Mouse (Mus musculus): Measurements from ENCODE around the gene Klhl11. TPM values are rescaled to one million over a fixed set of nuclear protein-coding genes. Genes with fewer than 3 reads are reported as not detected.
A peak's percentile ranks its signal among the peaks of the same experiment; 100 is the strongest.

The Klhl11 gene
- polyA plus RNA-seq, 1 experiment from 2014 or later: 12.6 TPM

DNA sequence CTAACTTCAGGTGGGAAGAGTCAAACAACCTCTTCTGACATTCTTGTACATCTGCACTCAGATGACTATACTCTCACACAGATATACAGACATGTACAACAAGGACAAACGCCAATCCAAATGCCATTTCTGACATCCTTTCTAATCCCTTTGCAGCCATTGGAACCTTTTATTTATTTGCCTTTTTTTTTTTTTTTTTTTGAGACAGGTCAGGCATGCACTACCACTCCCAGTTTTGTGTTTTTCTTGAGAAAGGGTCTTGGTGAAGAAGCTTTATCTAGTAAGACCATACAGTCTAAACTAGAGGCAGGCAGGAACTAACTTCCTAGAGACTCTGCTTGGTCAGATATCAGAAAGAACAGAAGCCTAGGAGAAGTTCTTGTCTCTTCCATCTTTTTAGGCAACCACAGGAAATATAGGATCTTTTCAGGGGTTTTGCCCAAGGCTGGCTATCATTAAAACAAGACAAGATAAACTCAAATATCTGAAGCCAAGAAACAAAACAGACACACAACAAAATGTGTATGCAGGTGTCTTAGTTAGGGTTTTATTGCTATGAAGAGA, 7.2 kb downstream of the Klhl11 start:
- H3K27me3 ChIP-seq: no peaks in the 10 kb centered on the region
- no peak for ATAC-seq (ENCODE audit: low FRiP score, low read depth)
- H3K36me3 ChIP-seq: peaks cover 40% of the 10 kb centered on the region
- H3K9ac ChIP-seq: no peak overlapping the region
- peaks cover 4% of the 10 kb centered on the region for H3K4me1 ChIP-seq
- 88% methylated on average over 1 of the region's 1 CpGs for WGBS
- H3K4me3 ChIP-seq: no peak overlapping the region
- no peaks in the 10 kb centered on the region for H3K9me3 ChIP-seq
- H3K27ac ChIP-seq: no peak overlapping the region
- H3K4me2 ChIP-seq (replicated peaks): no peak overlapping the region

DNA sequence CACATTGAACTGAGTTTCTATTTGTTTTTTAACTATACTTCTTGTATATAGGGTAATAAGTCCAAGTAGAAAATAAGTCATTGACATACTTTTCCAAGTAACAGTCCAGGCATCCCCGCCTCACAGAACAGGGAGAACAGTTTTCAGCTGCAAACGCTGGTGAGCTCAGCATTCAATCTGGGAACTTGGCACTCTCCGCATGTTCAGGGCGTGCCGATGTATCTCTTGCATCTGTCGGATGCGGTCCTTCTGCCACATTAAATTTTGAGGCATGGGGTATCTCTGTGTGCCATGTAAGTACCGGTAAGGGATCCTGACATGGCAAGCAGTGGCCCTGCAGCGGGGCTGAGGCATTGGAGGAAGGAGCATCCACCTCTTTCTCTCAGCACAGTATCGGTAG, 9.8 kb downstream of the Klhl11 start:
- ATAC-seq (ENCODE audit: low FRiP score, low read depth): no peak
- Histone ChIP-seq H3K4me2 (replicated peaks) (no peak overlapping the region), H3K4me3 (no peak overlapping the region), H3K4me1 (no peaks in the 10 kb centered on the region), H3K27ac (no peak overlapping the region), H3K9ac (no peak overlapping the region), H3K9me3 (no peaks in the 10 kb centered on the region), H3K27me3 (no peaks in the 10 kb centered on the region), H3K36me3 (peaks cover 51% of the 10 kb centered on the region)
- 94% methylated on average over 10 of the region's 10 CpGs for WGBS

DNA sequence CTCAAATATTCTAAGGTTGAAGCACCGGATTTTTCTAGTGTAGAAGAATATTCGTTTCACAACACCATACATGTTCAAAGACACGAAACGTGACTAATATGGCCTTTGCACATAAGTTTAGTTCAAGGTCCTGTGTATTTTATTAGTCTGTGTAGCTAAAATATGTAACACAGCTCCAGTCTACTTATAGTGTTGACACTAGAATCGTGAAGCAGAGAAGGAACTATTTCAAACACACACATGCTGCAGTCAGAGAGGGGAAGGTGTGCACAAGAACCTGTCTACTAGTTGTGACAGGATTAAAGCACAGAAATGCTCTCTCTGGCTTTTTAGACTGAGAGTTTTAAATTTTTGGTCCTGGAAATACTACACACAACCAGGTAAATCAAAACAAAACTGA, 14.8 kb downstream of the Klhl11 start:
- H3K9me3 ChIP-seq: no peaks in the 10 kb centered on the region
- H3K36me3 ChIP-seq: peaks cover 51% of the 10 kb centered on the region
- H3K27me3 ChIP-seq: no peaks in the 10 kb centered on the region
- no peak for ATAC-seq (ENCODE audit: low FRiP score, low read depth)
- H3K9ac ChIP-seq: no peak overlapping the region
- H3K4me2 ChIP-seq (replicated peaks): no peak overlapping the region
- 92% methylated on average over 5 of the region's 5 CpGs for WGBS
- no peak overlapping the region for H3K4me3 ChIP-seq
- H3K27ac ChIP-seq: no peak overlapping the region
- H3K4me1 ChIP-seq: no peaks in the 10 kb centered on the region

DNA sequence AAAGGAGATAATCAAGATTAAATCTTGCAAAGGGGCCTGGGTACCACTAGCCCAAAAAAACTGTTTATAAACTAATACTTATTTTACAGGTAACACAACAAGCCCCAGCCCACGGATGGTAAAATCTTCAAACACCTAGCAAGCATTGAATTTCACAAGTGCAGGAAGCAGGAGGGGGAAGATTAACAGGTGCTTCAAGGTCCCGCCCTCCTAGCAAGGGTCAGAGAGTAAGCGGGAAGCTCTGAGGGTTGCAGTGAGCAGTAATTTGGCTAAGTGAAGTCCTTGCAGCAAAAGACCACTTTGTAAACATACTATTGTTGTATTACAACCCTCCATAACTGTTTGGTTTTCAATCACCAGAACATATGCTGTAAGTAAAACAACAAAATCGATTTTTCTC, 15.3 kb downstream of the Klhl11 start:
- peaks cover 49% of the 10 kb centered on the region for H3K36me3 ChIP-seq
- no peaks in the 10 kb centered on the region for H3K9me3 ChIP-seq
- no peak overlapping the region for H3K4me3 ChIP-seq
- no peak overlapping the region for H3K27ac ChIP-seq
- H3K27me3 ChIP-seq: no peaks in the 10 kb centered on the region
- H3K4me2 ChIP-seq (replicated peaks): no peak overlapping the region
- WGBS: 74% methylated on average over 4 of the region's 4 CpGs
- no peak for ATAC-seq (ENCODE audit: low FRiP score, low read depth)
- no peak overlapping the region for H3K9ac ChIP-seq
- no peaks in the 10 kb centered on the region for H3K4me1 ChIP-seq

DNA sequence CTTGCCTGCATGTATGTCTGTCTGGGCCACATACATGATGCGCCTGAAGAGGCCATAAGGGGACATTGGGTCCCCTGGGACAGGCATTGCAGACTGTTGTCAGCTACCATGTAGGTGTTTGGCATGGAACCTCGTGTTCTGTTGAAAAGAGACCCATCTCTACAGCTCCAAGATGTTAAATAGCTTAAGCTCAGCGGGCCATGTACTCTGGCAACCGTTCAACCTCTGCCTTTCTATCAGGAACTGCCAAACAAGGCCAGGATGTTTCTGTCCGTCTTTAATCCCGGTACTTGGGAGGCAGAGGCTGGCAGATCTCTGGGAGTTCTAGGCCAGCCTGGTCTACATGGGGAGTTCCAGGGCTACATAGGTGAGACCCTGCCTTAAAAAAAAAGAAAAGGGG, 29.9 kb downstream of the Klhl11 start:
- WGBS: 92% methylated on average over 6 of the region's 6 CpGs
- no peaks in the 10 kb centered on the region for H3K9me3 ChIP-seq
- H3K36me3 ChIP-seq: peaks cover 19% of the 10 kb centered on the region
- H3K4me3 ChIP-seq: no peak overlapping the region
- H3K9ac ChIP-seq: no peak overlapping the region
- H3K27ac ChIP-seq: no peak overlapping the region
- peaks cover 15% of the 10 kb centered on the region for H3K4me1 ChIP-seq
- ATAC-seq (ENCODE audit: low FRiP score, low read depth): no peak
- H3K27me3 ChIP-seq: no peaks in the 10 kb centered on the region
- H3K4me2 ChIP-seq (replicated peaks): no peak overlapping the region

DNA sequence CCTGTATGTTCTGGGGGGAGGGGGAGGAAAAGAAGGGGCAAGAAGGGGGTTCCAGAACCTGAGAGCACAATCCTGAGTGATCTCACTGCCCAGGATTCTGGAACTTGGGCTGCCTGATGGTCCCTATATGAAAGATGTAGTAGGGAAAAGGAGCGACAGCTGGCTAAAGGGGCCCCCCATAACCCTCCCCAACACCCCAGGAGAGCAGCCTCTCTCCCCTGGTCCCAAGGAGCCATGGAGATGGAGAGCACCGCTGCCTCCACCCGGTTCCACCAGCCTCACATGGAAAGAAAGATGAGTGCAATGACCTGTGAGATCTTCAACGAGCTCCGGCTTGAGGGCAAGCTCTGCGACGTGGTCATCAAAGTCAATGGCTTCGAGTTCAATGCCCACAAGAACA, 30.7 kb downstream of the Klhl11 start, which contains the start of the genes Nt5c3b and Klhl10:
TSS of gene Nt5c3b (minus strand) at position 12 of the 400 bp plus-strand sequence.
TSS of gene Klhl10 (plus strand) at position 121 of the 400 bp plus-strand sequence.
- Histone ChIP-seq H3K9ac (peak within 1 kb of the TSS; percentile 93), H3K9me3 (no peaks in the 10 kb centered on the region), H3K4me3 (peak within 1 kb of the TSS; percentile 83), H3K4me2 (replicated peaks) (peak within 1 kb of the TSS; percentile 69), H3K27ac (peak within 1 kb of the TSS; percentile 61; the same call in 1 of the 2 replicates), H3K27me3 (no peaks in the 10 kb centered on the region), H3K36me3 (peaks cover 27% of the 10 kb centered on the region), H3K4me1 (peaks cover 15% of the 10 kb centered on the region)
- no peak for ATAC-seq (ENCODE audit: low FRiP score, low read depth)
- 89% methylated on average over 8 of the region's 8 CpGs for WGBS

DNA sequence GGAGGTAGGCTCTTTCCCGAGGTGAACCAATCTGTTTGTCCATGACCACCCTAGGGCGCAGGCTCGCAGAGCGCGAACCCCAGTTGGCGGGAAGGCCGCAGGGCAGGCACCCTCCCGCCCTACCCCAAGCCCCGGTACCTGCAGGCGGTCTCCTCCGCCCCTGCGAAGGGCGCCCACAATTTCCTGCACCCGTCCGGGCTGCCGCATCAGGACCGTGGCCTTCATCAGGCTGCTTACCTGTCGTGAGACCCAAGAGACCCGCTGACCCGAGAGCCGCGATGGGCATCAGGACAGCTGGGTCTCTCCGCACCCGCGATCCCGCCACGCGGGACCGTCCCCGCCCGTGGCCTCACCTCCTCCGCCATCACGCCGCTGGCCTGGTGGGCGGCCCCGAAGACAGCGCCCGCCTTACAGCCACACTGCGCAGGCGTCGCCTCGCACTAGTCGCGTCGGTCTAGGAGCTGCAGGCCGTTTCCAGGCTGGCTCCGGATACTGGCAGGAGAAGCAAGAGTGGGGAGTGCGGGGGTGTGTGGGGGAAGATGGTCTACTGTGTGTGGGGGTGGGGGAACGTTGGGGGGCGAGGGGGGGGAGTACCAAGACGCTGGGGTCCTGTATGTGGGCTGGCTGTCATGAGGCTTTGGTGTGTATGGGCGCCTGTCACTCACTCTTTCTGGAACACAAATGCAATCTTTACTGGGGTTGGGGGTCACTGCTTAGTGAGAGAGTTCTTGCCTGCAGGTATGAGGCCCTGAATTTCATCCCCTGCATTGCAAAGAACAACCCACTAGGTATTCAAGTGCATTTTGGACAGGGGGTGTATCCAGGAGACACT, 31.6 kb downstream of the Klhl11 start:
- under 1% methylated on average over 52 of the region's 52 CpGs for WGBS
- H3K27ac ChIP-seq: peak overlapping the region; percentile 61; the same call in 1 of the 2 replicates
- peak overlapping the region; percentile 69 for H3K4me2 ChIP-seq (replicated peaks)
- peak overlapping the region; percentile 83 for H3K4me3 ChIP-seq
- no peaks in the 10 kb centered on the region for H3K27me3 ChIP-seq
- ATAC-seq (ENCODE audit: low FRiP score, low read depth): peak; percentile 97
- peaks cover 15% of the 10 kb centered on the region for H3K4me1 ChIP-seq
- H3K9me3 ChIP-seq: no peaks in the 10 kb centered on the region
- peaks cover 36% of the 10 kb centered on the region for H3K36me3 ChIP-seq
- peak overlapping the region; percentile 93 for H3K9ac ChIP-seq

DNA sequence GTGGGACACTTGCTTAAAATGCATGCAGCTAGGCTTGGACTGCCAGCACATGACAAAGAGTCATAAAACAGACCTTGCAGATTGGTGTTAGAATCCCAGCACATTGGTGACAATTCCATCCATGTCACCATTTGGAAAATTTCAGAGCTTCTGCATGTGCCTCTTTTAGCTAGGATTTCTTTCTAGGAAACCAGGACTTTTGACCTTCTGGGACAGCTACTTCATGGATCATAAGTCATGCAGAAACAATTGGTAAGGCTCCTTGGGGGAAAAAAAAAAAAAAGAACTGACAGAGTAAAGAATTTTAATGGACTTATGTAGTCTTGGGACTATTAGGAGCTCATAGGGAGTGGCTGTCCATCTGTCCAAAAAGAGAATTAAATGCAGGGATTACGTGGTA, 34.6 kb downstream of the Klhl11 start:
- no peak for ATAC-seq (ENCODE audit: low FRiP score, low read depth)
- Histone ChIP-seq H3K27ac (no peak overlapping the region), H3K4me3 (no peak overlapping the region), H3K4me1 (peaks cover 15% of the 10 kb centered on the region), H3K4me2 (replicated peaks) (no peak overlapping the region), H3K9me3 (no peaks in the 10 kb centered on the region), H3K27me3 (no peaks in the 10 kb centered on the region), H3K36me3 (peaks cover 62% of the 10 kb centered on the region), H3K9ac (no peak overlapping the region)
- 97% methylated on average over 1 of the region's 1 CpGs for WGBS

DNA sequence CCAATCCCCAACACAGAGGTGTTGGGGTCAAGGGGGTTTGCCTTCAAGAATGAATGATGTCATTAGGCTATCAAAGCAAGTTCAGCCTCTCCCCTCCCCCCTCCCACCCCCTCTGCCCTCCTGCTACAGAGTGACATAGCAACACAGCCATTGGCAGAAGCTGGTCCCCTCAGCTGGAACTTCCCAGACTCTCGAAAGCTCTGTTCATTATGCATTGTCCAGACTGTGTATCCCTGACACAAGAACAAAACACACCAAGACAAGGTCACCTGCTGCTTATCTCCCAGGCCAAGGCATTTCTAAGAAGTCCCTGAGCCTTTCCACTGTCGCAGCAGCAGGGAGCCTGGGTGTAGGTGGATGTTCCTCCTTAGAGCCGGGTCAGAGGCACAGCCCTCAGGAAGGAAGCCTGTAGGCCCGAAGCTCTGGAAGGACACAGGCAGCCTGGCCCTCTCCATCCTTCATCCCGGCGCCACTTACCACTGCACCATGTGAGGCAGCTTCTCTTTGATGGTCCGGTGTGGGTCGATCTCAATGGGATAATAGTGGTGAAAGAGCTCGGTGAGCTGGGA, 36.8 kb downstream of the Klhl11 start:
- peaks cover 10% of the 10 kb centered on the region for H3K4me1 ChIP-seq
- peaks cover 79% of the 10 kb centered on the region for H3K36me3 ChIP-seq
- H3K27ac ChIP-seq: no peak overlapping the region
- H3K4me2 ChIP-seq (replicated peaks): no peak overlapping the region
- no peak overlapping the region for H3K4me3 ChIP-seq
- no peak for ATAC-seq (ENCODE audit: low FRiP score, low read depth)
- 86% methylated on average over 9 of the region's 9 CpGs for WGBS
- H3K9me3 ChIP-seq: no peaks in the 10 kb centered on the region
- no peaks in the 10 kb centered on the region for H3K27me3 ChIP-seq
- H3K9ac ChIP-seq: no peak overlapping the region

DNA sequence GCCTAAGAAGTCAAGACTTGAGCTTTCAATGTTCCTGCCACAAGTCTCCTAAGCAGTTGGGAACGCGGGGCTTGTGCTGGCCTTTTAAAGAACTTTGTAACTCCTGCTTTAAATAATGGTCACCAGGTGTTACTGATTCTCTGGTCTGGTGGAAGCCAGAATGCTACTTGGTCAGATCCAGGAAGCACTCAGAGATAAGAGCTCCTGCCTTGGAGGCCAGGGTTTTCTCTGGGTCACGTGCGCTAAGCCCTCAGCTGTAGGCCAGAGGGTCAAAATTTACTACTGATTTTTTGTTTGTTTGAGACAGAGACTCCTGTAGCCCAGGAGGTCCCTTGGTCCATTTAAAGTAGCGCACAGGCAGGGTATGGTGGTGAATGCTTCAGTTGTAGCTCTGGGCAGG, 40.5 kb downstream of the Klhl11 start:
- peaks cover 85% of the 10 kb centered on the region for H3K36me3 ChIP-seq
- 89% methylated on average over 5 of the region's 5 CpGs for WGBS
- H3K27me3 ChIP-seq: no peaks in the 10 kb centered on the region

DNA sequence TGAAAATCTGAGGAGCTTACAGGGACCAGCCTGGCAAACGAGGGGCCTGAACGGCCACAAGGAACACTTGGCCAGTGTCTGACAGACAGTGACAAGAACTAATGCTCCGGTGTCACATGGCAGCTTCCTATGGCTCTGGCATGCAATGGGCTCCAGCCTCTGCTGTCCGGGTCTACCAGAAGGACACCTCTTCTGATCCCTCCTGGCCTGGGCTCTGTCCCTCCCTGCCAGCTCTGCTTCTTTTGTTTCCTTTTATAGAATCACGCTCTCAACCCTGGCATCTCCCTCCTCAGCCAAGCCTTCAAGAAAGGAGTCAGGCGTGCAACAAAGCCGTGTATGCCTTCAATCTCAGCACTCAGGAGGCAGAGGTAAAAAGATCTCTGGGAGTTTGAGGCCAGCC, 42.5 kb downstream of the Klhl11 start:
- Histone ChIP-seq H3K4me1 (no peaks in the 10 kb centered on the region), H3K4me2 (replicated peaks) (no peak overlapping the region), H3K9ac (0 out of 2 replicates have a peak overlapping the region, but pooled peaks have one; percentile 4), H3K36me3 (peaks cover 84% of the 10 kb centered on the region), H3K4me3 (no peak overlapping the region), H3K27me3 (no peaks in the 10 kb centered on the region), H3K9me3 (no peaks in the 10 kb centered on the region), H3K27ac (no peak overlapping the region)
- WGBS: 88% methylated on average over 7 of the region's 7 CpGs
- ATAC-seq (ENCODE audit: low FRiP score, low read depth): no peak

More for the DNA sequence above, 40.5 kb downstream of the Klhl11 start:
- H3K9me3 ChIP-seq: no peaks in the 10 kb centered on the region
- ATAC-seq (ENCODE audit: low FRiP score, low read depth): no peak
- no peak overlapping the region for H3K4me3 ChIP-seq
- no peaks in the 10 kb centered on the region for H3K4me1 ChIP-seq
- no peak overlapping the region for H3K9ac ChIP-seq
- no peak overlapping the region for H3K4me2 ChIP-seq (replicated peaks)
- H3K27ac ChIP-seq: no peak overlapping the region

DNA sequence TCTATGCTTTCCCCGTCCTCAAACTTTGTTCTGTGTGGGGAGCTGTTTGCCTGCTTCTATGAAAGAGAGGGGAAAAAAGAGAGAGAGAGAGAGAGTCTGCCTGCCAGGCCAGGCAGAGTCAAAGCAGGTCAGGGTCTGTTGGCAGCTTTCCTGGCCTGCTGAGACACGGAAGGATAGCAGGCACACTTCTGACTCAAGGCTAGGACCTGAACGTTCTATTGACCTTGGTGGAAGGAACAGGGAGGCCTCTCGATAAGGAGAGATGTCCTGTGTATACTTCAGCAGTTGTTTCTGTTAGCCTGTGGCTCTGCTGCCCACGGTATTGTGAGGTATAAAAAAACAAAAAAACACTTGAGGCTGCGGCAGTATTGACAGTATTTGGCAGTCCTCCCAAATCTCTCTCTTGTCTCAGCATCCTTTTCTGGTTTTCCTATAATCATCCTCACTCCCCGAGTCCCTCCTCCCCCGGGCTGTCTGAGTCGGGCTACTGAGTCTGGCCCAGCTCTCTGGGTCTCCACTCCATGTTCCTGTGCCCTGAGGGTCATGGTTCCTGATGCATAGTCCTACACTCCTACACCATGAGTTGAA, 43.8 kb downstream of the Klhl11 start:
- Histone ChIP-seq H3K4me3 (no peak overlapping the region), H3K36me3 (peaks cover 88% of the 10 kb centered on the region), H3K9ac (no peak overlapping the region), H3K9me3 (no peaks in the 10 kb centered on the region), H3K4me2 (replicated peaks) (no peak overlapping the region), H3K27me3 (no peaks in the 10 kb centered on the region), H3K27ac (no peak overlapping the region; the same call in 1 of the 2 replicates), H3K4me1 (no peaks in the 10 kb centered on the region)
- WGBS: 80% methylated on average over 9 of the region's 9 CpGs
- no peak for ATAC-seq (ENCODE audit: low FRiP score, low read depth)

All from limb, embryonic 13.5 days (tissue).